Mouse (Mus musculus): Measurements from ENCODE around the gene Itprid2.

The Itprid2 gene

GRCm38 (mm10) chr2:79647728-79648127, 12.6 kb downstream of the Itprid2 start:
- in situ Hi-C loops (cut with MboI; ENCODE audit: low sequenced_read_pairs), result no loop called here

GRCm38 (mm10) chr2:79651185-79651584, 16.0 kb downstream of the Itprid2 start:
- in situ Hi-C loops (cut with MboI; ENCODE audit: low sequenced_read_pairs), result no loop called here

DNA sequence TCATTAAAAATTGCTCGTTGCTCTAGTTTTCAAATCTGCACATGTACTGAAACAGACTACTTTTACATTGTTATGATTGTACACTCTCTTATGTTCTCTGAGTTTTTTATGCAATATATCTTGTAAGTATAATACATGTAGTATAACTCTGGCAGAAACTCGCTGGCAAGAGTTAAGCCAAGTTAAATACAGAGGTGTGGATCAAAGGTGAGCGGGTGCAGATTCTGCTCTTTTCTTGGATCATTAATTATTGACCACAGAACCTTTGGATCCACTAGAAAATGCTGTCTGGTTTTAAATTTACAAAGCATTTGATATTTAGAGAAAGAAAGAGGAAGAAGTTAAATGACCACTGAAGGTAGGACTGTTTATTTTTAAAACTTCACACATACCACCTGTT, 16.5 kb downstream of the Itprid2 start:
- in situ Hi-C loops (cut with MboI; ENCODE audit: low sequenced_read_pairs), result no loop called here

DNA sequence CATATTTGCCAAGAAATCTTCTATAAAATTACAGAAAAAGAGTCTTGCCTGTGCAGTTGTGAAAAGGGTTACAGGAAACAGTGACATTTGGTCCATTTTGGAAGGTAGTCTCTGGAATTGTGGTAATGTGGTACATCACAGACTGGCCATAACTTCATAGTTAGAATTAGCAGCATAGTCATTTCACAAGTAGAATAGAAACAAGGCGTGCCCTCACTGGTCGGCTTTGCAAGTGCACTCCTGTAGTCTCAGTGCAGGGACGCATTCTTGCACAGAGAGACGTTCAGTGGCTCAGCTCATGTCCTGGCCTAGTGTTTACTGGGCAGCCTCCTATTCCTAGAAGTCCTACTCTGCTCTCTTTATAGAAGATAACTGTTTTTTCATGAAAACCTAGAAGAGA, 17.4 kb downstream of the Itprid2 start:
- in situ Hi-C loops (cut with MboI; ENCODE audit: low sequenced_read_pairs), result no loop called here

GRCm38 (mm10) chr2:79653093-79653808, 18.1 kb downstream of the Itprid2 start:
- in situ Hi-C loops (cut with MboI; ENCODE audit: low sequenced_read_pairs), result no loop called here

DNA sequence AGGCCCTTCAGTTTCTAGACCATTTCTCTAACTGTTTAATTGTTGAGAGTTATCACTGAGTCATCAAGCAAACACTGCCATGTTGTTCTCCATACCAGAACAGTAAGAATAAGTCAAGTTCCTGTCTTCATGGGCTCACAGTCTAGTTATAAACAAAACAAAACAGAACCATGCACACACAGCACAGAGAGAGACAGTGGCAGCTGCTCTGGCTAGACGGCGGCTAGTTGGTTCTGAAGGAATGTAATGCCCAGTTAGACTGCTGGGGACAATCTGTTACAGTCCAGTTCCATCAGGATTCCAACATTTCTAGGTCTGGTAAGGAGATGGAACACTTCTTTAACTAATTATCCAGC, 18.6 kb downstream of the Itprid2 start:
- in situ Hi-C loops (cut with MboI; ENCODE audit: low sequenced_read_pairs), result no loop called here

DNA sequence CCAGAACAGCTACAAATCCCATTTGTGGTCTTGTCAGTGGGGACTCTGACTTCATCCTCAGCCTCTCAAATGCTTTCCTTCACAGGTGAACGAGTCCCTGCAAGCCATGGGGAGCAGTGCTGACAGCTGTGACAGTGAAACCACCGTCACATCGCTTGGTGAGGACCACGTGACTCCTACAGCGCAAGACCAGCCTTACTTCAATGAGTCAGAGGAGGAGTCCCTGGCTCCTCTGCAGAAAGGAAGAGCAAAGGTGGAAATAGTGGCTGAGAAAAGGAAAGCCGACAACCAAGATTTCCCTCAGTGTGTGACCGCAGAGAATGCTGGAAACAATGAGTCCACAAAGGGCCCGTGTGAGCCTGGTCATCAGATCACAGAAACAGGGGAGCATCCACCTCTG, 21.9 kb downstream of the Itprid2 start:
- in situ Hi-C loops (cut with MboI; ENCODE audit: low sequenced_read_pairs), result no loop called here

GRCm38 (mm10) chr2:79660417-79661185, 25.4 kb downstream of the Itprid2 start:
- in situ Hi-C loops (cut with MboI; ENCODE audit: low sequenced_read_pairs), result no loop called here

GRCm38 (mm10) chr2:79661486-79662104, 26.4 kb downstream of the Itprid2 start:
- in situ Hi-C loops (cut with MboI; ENCODE audit: low sequenced_read_pairs), result no loop called here

DNA sequence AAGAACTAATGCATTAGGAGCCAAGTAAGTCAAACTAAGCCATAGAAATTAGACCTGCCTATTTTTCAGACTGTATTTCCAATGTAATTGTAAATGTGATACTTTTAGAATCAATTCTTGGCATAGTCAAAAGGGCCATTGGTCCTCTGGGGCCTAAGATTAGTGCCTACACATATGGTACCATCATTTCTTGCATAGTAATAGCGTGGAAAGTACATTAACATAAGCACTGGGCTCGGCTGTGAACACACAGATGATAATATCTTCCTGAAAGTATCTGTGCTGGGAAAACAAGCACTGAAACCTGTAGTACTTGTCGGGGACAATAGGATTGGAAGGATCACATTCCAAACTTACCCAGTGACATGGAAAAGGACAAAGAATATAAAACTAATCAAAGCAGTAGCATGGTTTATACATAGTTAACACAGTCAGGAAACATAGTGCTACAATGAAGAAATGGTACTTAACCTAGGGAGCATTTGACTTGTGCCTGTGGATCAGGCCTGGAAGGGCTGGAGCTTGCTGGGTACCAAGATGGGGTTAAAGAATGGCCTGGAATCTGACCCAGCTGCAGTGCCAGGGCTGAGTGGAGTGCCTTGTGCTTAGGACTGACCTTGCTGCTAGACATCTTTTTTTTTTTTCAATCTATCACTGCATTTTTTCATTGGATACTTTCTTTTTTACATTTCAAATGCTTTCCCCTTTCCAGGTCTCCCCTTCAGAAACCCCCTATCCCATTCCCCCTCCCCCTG, 29.6 kb downstream of the Itprid2 start:
- in situ Hi-C loops (cut with MboI; ENCODE audit: low sequenced_read_pairs), result no loop called here

GRCm38 (mm10) chr2:79665492-79665891, 30.3 kb downstream of the Itprid2 start:
- in situ Hi-C loops (cut with MboI; ENCODE audit: low sequenced_read_pairs), result no loop called here

DNA sequence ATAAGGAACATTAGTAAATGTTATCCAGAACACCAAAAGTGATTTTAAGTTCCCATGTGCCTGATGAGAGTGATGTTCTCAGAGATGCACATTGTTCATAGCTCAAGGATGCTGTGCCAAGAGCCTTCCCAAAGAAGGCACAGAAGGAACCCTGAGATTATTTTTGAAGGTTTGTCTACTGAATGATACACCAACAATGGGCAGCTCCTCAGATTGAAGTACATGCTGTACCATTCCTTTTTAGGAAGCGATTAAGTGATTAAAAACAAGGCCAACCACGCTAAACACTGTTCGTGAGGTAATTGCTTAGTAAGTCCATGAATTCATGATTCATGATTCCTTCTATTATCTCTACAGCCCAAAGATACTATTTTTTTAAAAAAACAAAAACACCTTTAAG, 40.1 kb downstream of the Itprid2 start:
- in situ Hi-C loops (cut with MboI; ENCODE audit: low sequenced_read_pairs), result no loop called here

DNA sequence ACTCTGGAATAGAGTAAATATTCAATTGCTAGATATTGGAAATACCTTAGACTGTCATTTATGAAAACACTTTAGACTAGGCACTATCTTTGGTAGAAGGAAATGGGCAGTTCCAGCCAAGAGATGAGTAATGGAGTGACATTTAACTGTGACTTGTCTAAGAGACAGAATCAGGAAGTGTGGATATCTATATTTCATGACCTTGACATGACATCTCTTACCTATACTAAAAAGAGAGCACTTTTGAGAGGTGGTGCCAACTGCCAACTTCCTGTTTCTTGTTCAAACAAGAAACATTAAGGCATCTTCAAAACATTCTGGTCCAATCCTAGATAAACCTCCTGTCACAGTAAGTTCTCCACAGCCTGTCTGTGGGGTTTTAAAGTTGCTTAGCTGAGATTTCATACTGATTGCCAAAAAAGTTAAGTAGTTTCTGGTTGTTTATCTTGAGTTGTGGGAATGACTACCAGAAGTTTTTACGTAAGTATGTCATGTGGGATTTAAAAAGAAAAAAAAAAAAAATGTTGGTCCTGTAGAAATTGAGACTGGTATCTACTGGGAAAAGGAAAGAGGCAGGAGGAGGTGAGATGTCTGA, 42.6 kb downstream of the Itprid2 start:
- in situ Hi-C loops (cut with MboI; ENCODE audit: low sequenced_read_pairs), result no loop called here

DNA sequence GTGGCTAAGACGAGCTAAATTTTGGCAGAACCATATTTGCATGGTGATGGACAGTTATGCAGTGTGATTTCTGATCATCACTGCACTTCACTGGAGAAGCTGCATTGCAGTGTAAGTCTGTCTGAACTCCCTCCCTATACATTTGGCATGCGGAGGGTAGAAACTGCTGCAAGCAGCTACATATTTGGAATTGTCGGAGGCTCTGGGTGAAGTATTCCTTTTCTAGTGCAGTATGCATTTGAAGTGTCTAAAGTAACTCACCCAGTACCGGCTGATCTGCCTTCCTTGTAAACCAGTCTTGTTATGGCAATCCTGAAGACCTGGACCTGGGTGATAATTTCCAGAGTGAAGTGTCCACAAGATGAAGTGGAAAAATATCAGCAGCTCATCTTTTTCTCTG, 46.5 kb downstream of the Itprid2 start:
- in situ Hi-C loops (cut with MboI; ENCODE audit: low sequenced_read_pairs), result no loop called here

DNA sequence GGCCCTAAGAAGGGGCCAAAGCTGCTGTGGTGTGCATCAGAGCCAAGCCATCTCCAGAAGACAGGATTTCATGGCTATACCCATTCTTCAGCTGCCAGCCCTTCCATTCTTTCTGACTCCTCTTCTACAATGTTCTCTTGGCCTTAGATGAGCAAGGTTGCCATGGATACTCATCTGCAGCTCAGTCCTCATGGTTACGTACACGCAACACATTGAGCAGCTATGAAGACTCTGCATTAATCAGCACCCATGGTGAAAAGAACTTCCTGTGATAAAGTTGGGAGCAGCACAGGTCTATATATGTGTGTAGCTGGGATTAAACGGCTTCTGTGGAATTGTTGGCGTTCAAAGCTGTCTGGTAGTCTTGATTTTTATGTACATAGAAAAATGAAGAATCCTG, 48.1 kb downstream of the Itprid2 start:
- in situ Hi-C loops (cut with MboI; ENCODE audit: low sequenced_read_pairs), result no loop called here

DNA sequence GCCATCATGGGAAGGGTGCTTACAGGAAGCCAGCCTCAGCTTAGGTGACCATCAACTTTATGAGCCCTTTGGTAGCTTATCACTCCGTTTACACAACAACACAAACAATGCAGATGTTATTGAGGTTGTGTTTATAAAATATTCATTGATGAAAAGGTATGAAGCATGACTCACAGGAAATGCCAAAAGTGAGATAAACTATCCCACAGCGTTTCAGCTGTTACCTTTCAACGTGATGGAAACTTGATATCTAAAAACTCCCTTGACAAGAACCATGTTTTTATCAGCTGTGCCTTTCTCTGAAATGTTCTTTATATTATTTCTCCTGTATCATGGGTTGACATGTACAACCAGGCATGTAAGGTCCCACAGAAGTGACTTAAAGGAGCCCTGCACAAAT, 55.7 kb downstream of the Itprid2 start:
- in situ Hi-C loops (cut with MboI; ENCODE audit: low sequenced_read_pairs), result no loop called here

- in situ Hi-C loops (cut with MboI; ENCODE audit: low sequenced_read_pairs), result no loop called here
These were observed 60.0 kb downstream of the Itprid2 start for GRCm38 (mm10) chr2:79695190-79695589.

- in situ Hi-C loops (cut with MboI; ENCODE audit: low sequenced_read_pairs), result no loop called here
These were observed 60.8 kb downstream of the Itprid2 start for GRCm38 (mm10) chr2:79695939-79696338.

GRCm38 (mm10) chr2:79696478-79697230, 61.5 kb downstream of the Itprid2 start:
- in situ Hi-C loops (cut with MboI; ENCODE audit: low sequenced_read_pairs), result no loop called here

DNA sequence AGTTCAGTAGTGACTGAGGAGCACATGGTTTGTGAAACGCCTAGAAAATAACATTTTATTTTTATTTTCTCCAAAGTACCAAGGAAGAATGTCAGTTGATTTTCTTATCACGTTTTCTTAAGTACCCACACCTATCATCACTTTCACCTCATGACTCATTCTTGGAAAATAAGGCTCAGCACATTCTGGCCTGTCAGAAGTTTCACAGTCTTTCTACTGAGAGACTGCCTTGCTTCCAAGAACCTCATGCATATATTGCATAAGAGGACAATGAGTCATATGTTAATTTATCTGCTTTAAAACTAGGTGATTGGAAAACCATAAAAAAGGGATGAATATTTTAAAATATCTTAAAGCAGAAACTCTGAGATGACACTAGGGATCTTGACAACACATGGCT, 63.0 kb downstream of the Itprid2 start:
- in situ Hi-C loops (cut with MboI; ENCODE audit: low sequenced_read_pairs), result no loop called here

Data from CH12F3 (cell line).